Mouse (Mus musculus) CD4-positive helper T cell, adult 2 months (primary cell): ENCODE measurements at regions not wholly inside any gene's neighbourhood (a gene's known extent, or its start where the extent isn't known, plus 50 kb on each side); places are given as distances from the start of the nearest gene placed in this dataset.

Source experiments
- DNase-seq: peaks from one replicate; pipeline ENCODE4 v3.0.0-alpha.2; 2012; ENCODE audit warnings: low read depth, missing footprints, low spot score

GRCm38 (mm10) chr5:111892956-111893355 is 159.2 kb downstream of the Gm26897 start:
- peak; percentile 13 for DNase-seq

- peak; percentile 45 for DNase-seq
These were observed 160.2 kb downstream of the Gm26897 start for GRCm38 (mm10) chr5:111893905-111894311.

GRCm38 (mm10) chr5:111897568-111897967 is 163.8 kb downstream of the Gm26897 start:
- no peak for DNase-seq

DNA sequence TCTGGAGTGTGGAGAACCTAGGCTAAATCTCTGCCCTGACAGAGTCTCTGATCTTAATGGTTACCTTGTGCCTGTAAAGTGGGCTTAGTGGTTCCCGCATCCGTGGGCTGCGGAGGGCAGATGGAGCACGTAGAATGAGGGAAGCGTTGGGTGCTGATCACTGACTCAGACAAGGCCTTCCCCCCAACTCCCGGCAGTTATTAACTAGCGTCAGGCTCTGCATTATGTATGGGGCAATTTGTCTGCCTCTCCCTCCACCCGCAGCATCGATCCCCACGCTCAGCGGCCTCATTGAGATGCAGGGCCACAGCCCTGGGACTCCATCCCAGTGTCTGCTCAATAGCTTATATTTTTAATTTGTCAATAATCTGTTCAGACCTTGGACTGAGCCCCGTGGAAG is 164.8 kb downstream of the Gm26897 start:
- DNase-seq = no peak

GRCm38 (mm10) chr5:111901197-111901596 is 167.5 kb downstream of the Gm26897 start:
- DNase-seq = no peak

GRCm38 (mm10) chr5:111901678-111902077 is 168.0 kb downstream of the Gm26897 start:
- no peak for DNase-seq

DNA sequence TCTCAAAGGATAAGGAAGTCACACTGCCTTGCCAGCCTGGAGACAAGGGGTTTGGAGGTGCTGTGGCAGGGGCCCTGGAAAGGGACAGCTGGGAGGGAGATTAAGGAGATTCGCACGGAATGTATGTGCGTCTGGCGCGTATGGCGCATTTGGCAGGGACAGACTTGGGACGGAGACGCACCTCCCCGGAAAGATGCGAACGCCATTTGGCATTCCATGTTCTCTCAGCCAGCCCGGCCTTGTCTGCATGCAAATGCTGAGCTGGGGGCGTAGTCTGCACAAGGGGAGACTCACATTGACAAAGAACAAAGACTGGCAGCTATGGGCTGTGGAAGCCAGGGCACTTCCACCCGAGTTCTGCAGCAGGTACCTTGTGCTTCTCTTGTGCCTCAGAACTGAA is 174.4 kb downstream of the Gm26897 start:
- no peak for DNase-seq

- DNase-seq = no peak
These were observed 176.8 kb downstream of the Gm26897 start for GRCm38 (mm10) chr5:111910514-111910913.

DNA sequence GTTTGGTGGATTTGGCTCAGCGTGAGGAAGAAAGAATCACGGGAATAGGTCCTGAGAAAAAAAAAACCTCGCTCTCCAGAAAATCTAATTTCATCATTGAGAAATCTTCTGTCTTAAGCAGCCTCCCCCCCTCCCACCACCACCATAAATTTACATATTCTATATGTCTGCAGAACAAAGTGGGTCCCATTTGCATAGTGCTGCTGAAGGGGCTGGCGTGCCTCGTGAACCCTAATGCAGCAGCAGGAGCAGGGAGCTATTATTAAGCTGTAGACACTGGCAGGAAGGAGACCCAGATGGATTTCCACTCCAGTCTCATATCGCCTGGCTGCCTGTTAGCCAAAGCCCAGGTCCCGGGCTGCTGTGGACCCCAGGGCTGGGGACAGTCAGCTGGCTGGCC is 179.6 kb downstream of the Gm26897 start:
- DNase-seq = no peak

GRCm38 (mm10) chr5:111914296-111914695 is 180.6 kb downstream of the Gm26897 start:
- DNase-seq = no peak

- DNase-seq = no peak
These were observed 184.0 kb downstream of the Gm26897 start for GRCm38 (mm10) chr5:111917643-111918252.

DNA sequence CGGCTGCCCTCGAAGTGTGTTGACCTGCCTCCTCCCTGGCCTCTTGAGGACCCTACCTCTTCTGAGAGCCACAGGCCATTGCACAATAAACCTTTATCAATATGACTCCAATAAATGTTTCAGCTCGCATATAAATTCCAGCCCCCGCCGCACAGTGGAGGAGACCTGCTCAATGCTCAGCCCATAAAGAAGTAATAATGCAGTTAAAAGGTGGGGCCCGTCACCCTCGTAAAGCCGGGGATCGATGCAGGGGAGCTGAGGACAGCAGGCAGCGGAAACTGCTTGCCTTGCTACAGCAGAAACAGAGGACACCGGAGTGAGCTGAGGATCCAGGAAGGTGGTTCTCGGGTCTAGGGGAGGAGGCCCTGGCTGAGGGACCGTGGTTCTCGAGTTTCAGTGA is 185.2 kb downstream of the Gm26897 start:
- no peak for DNase-seq

GRCm38 (mm10) chr5:111922991-111923701 is 189.4 kb downstream of the Gm26897 start:
- DNase-seq = no peak

DNA sequence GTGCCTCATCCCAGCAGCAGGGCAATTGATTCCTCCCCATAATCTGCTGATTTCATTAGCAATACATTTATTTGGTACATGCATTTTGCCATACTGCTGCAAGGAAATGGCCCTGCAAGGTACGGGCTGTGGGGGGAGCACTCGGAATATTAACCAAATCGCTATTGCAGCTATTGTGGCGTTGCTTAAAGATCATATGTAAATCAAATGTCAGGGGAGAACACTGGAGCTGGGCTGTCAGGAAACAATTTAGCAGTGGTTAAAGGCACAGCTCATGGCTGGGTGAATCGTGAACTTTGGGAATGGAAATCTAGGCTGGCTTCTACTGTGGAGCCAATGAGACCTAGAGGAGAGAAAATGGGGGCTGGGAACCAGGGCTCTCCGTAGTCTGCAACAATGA is 192.0 kb downstream of the Gm26897 start:
- no peak for DNase-seq

DNA sequence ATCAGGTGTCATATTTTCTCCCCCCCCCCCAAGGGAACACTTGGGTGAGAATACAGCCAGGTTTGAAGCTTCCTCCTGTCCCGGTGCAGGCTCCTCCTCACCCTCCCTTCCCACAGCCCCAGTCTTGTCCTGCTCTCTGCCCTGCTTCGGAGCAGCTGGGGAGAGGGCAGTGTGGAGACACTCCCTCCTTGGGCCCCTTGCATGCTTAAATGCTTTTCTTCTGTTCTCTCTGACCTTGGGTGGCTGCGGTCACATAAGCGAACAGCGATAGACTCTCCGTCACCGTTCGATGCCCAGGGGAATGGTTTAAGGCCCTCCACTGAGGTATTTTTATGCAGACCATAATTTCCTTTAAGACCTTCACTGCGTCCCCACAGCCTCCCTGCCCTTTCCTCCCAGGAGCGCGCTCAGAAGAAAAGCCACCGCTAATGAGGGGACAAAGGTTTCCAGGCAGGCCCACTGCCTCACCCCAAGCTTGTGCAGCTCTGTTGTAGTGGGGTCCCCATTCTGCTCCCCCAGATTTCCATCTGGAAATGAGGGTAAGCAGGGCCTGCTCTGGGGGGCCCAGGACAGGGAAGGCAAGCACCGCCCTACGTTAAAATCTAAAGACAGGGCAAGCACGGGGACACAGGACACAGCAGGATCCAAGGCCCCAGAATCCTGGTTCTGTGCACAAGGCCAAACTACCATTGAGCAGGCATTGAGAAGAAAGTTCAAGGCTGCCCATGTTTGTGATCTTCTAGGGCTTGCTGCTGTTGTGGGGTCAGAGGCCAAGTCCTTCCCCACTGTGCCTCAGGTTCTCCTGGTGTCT is 195.7 kb downstream of the Gm26897 start:
- no peak for DNase-seq

DNA sequence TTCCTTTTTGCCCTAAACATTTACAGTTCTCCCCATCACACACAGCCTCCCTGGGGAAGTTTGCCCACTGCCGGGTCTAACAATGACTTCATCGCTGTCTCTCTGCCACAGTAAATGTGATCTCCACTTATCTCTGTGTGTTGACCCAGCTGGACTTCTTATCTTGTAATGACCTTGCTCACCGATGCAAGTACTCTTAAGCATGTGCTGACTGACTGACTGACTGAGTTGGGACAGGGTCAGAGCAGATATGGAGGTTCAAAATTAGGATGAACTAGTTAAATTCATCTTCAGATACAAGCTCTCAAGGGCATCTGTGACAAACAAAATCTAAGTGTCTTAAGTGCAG is 196.2 kb downstream of the Gm26897 start:
- no peak for DNase-seq

DNA sequence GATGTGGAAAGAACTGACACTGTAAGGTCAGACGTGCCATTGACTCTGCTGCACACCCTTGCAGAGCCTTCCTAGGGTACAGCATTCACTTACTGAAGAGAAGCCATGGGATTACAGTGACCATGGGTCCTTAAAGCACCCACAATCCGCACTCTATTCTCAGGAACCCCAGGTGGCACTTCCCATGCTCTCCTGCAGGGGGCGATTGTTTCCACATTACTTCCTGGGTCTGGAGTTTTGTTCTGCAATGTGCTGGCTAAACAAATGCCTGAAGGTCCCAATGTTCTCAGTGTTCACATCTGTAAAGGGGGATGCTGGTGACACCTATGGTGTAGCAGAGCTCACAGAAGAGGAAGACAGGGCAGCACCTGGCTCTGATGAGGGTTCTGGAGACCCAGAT is 198.0 kb downstream of the Gm26897 start:
- DNase-seq = no peak

DNA sequence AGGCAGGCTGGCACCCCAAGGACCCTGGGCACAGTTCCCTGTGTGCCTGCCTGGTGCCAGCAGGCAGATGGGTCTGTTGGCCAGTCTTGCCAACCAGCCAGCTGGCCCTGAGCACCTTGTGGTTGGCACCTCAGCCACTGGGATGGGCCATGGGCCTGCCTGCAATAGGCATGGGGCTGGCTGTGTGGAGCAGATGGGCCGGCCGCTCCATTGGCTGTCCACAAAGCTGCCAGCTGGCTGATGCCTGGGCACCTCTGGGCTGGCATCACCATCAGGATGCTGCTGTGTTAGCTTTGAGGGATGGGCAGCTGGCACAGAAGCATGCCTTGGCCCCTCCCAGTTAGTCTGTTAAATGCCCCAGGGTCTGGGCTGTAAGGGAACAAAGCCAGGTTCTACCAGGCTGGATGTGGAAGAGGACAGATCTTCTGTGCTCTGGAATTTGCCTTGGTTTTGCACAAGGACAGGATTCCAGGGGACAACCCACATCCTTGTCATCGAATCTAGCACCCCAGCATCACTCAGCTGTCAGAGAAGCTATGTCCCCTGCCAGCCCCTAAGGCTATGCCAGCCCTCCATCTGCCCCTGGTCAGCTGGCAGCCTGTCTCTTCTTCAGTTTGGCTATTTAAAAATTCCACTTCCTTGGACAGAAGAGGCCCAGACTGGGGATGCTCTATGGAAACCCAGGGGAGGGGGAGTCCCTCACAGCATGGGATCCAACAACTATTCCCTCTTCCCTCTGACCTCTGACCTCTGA is 201.8 kb downstream of the Gm26897 start:
- no peak for DNase-seq

DNA sequence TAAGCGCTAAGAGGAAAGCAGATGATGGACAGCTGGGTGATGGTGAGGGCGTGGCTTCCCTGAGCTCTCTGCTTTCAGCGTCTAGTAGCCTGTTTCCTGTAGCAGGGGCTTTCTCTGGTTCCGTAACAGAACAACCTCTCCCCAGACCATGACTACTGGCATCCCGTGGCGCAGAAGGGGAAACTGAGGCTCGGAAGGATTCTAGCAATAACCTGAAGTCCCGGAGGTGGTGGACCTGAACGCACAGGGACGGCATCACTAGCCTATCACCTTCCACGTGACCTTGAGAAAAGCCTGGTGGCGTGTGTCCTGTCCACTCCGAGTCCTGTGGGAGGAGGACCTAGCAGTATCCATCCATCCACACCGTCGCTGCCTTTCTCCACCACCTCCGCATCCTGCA is 208.1 kb downstream of the Gm26897 start:
- DNase-seq = no peak

DNA sequence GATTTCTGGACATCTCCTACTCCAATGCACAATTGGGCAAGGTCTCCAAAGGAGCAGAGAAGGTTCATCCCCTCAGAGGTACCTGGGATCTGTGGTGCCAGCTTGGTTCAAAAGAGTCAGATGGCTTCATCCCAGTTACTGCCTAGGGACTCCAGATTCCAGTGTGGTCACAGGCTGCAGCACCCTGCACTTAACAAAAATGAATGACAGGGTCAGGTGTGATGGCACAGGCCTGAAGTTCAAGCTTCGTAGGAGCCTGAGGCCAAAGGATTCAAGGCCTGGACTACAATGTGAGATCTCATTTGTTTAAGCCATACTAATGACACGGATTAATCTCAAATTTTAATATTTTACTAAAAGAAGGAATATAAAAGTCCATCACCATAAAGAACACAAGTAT is 209.1 kb downstream of the Gm26897 start:
- no peak for DNase-seq

DNA sequence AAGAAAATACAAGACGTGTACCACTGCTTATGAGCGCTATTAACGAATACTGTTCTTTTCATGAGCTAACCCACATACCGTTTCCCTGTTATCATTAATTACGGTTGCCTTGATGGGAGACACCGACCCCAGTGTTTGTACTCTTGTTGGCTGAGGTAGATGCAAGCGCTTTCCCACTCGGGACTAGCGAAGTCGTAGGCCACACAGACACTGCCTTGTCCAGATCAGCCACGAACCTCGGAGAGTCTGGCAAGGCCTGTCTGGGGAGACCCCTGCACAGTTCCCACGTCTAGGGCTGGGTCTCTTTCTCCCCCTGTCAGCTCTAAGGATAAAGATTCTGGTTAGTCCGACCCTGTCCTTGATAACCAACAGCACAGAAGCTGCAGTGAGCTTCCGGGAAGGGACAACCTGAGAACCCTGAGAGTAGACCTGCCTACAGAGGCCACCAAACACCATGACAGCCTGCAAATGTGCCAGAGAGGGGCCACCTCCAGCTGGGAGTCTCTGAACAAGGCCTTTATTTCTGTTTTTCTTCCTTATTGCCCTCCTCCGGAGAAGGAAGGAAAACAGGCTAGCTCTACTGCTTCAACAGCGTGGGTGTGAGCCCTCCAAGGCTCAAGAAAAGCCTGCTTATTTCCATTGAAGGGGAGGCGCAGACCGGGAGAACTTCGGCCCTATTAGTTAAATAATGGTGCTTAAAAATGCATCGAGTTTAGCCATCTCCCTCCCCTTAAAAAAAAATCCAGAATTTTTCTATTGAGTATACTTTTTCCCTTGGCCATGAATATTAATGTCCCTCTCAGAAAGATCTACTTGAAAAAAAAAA is 209.8 kb downstream of the Gm26897 start:
- DNase-seq = no peak
